Mouse (Mus musculus): ENCODE data around the gene Vmn1r116. TPM values are rescaled to one million over a fixed set of nuclear protein-coding genes. Genes with fewer than 3 reads are reported as not detected.

The Vmn1r116 gene
- polyA plus RNA-seq (2014; fragmentation: Illumina TruSeq; extraction: RNeasy Lipid Tissue Mini Kit (QIAGEN cat#74804); ENCODE audit: low read depth, low replicate concordance) = not detected

DNA sequence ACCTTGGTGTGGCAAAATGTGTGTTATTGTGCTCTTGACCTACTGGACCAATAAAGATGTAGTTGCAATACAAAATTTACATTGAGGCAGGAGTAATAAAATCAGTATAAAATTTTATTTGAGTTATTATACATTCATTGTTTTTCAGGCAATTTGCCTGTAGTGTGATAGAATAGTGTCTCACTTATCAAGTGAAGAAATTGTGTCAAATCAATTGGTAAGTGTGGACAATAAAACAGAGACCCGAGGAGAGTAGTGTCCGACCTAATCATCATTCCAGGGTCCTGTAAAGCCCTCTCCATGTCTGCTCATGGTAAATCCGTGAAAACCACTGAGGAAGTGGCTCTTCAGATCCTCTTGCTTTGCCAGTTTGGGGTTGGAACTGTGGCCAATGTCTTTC, at the start of gene Vmn1r116:
Vmn1r116 (plus strand) TSS at position 301 of the 400 bp plus-strand sequence.

DNA sequence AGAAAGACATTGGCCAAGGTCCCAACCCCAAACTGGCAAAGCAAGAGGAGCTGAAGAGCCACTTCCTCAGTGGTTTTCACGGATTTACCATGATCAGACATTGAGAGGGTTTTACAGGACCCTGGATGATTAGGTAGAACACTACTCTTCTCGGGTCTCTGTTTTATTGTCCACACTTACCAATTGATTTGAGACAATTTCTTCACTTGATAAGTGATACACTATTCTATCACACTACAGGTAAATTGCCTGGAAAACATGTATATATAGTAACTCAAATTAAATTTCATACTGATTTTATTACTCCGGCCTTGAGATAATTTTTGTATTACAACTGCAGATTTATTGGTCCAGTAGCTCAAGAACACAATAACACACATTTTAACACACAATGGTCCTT, 27.2 kb upstream of the Vmn1r116 start, which contains the start of gene Vmn1r115:
Vmn1r115 (minus strand) TSS at position 101 of the 400 bp plus-strand sequence.

DNA sequence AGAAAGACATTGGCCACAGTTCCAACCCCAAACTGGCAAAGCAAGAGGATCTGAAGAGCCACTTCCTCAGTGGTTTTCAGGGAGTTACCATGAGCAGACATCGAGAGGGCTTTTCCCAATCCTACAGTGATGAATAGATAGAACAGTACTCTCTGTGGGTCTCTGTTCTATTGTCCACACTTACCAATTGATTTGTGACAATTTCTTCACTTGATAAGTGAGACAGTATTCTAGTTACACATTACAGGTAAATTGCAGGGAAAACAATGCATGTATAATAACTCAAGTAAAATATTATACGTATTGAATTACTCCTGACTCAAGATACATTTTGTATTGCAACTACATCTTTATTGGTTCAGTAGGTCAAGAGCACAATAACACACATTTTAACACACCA, 12.0 kb downstream of the Vmn1r116 start, which contains the start of gene Vmn1r117:
Vmn1r117 (minus strand) TSS at position 101 of the 400 bp plus-strand sequence.

DNA sequence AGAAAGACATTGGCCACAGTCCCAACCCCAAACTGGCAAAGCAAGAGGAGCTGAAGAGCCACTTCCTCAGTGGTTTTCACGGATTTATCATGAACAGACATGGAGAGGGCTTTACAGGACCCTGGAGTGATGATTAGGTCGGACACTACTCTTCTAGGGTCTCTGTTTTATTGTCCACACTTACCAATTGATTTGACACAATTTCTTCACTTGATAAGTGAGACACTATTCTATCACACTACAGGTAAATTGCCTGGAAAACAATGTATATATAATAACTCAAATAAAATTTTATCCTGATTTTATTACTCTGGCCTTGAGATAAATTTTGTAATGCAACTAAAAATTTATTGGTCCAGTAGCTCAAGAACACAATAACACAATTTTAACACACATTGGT, 40.2 kb downstream of the Vmn1r116 start, which contains the start of gene Vmn1r118:
Vmn1r118 (minus strand) TSS at position 101 of the 400 bp plus-strand sequence.

Other genes with a start within 250 kb of the Vmn1r116 start
- gene Vmn1r107, start 203.3 kb upstream of the Vmn1r116 start, polyA plus RNA-seq (2014; fragmentation: Illumina TruSeq; extraction: RNeasy Lipid Tissue Mini Kit (QIAGEN cat#74804); ENCODE audit: low read depth, low replicate concordance) = not detected
- not detected for gene Vmn1r111, start 169.0 kb upstream of the Vmn1r116 start, polyA plus RNA-seq (2014; fragmentation: Illumina TruSeq; extraction: RNeasy Lipid Tissue Mini Kit (QIAGEN cat#74804); ENCODE audit: low read depth, low replicate concordance)
- not detected for gene Gm10668, start 141.6 kb upstream of the Vmn1r116 start, polyA plus RNA-seq (2014; fragmentation: Illumina TruSeq; extraction: RNeasy Lipid Tissue Mini Kit (QIAGEN cat#74804); ENCODE audit: low read depth, low replicate concordance)
- gene Vmn1r112, start 101.1 kb upstream of the Vmn1r116 start, polyA plus RNA-seq (2014; fragmentation: Illumina TruSeq; extraction: RNeasy Lipid Tissue Mini Kit (QIAGEN cat#74804); ENCODE audit: low read depth, low replicate concordance) = not detected
- gene Vmn1r113, start 85.0 kb upstream of the Vmn1r116 start, polyA plus RNA-seq (2014; fragmentation: Illumina TruSeq; extraction: RNeasy Lipid Tissue Mini Kit (QIAGEN cat#74804); ENCODE audit: low read depth, low replicate concordance) = not detected
- gene Vmn1r114, start 60.1 kb upstream of the Vmn1r116 start, polyA plus RNA-seq (2014; fragmentation: Illumina TruSeq; extraction: RNeasy Lipid Tissue Mini Kit (QIAGEN cat#74804); ENCODE audit: low read depth, low replicate concordance) = not detected
- gene Vmn1r115, start 27.3 kb upstream of the Vmn1r116 start, polyA plus RNA-seq (2014; fragmentation: Illumina TruSeq; extraction: RNeasy Lipid Tissue Mini Kit (QIAGEN cat#74804); ENCODE audit: low read depth, low replicate concordance) = not detected
- not detected for gene Vmn1r117, start 11.9 kb downstream of the Vmn1r116 start, polyA plus RNA-seq (2014; fragmentation: Illumina TruSeq; extraction: RNeasy Lipid Tissue Mini Kit (QIAGEN cat#74804); ENCODE audit: low read depth, low replicate concordance)
- not detected for gene Vmn1r118, start 40.1 kb downstream of the Vmn1r116 start, polyA plus RNA-seq (2014; fragmentation: Illumina TruSeq; extraction: RNeasy Lipid Tissue Mini Kit (QIAGEN cat#74804); ENCODE audit: low read depth, low replicate concordance)
- gene Vmn1r119, start 140.2 kb downstream of the Vmn1r116 start, polyA plus RNA-seq (2014; fragmentation: Illumina TruSeq; extraction: RNeasy Lipid Tissue Mini Kit (QIAGEN cat#74804); ENCODE audit: low read depth, low replicate concordance) = not detected
- gene Vmn1r120, start 181.5 kb downstream of the Vmn1r116 start, polyA plus RNA-seq (2014; fragmentation: Illumina TruSeq; extraction: RNeasy Lipid Tissue Mini Kit (QIAGEN cat#74804); ENCODE audit: low read depth, low replicate concordance) = not detected
- gene Vmn1r121, start 226.3 kb downstream of the Vmn1r116 start, polyA plus RNA-seq (2014; fragmentation: Illumina TruSeq; extraction: RNeasy Lipid Tissue Mini Kit (QIAGEN cat#74804); ENCODE audit: low read depth, low replicate concordance) = not detected